Mouse (Mus musculus) small intestine, adult 2 months (tissue): Measurements from ENCODE around the gene Prr13.

Source experiments
- CTCF ChIP-seq: fragments of 200-500 bp; IDR thresholded peaks from 2 replicates; pipeline ENCODE4 v1.5.1; 2012; ENCODE audit warnings: low read depth, mild to moderate bottlenecking, control low read depth, inconsistent platforms, low read length, moderate library complexity, mixed read lengths; ENCODE audit not compliant: insufficient replicate concordance, insufficient read length; ENCODE audit errors: extremely low read depth
- POLR2A ChIP-seq: fragments of 200-500 bp; IDR thresholded peaks from 2 replicates; pipeline ENCODE4 v1.6.1; 2012; ENCODE audit warnings: low read depth, mild to moderate bottlenecking, control low read depth, inconsistent platforms, low read length, moderate library complexity

DNA sequence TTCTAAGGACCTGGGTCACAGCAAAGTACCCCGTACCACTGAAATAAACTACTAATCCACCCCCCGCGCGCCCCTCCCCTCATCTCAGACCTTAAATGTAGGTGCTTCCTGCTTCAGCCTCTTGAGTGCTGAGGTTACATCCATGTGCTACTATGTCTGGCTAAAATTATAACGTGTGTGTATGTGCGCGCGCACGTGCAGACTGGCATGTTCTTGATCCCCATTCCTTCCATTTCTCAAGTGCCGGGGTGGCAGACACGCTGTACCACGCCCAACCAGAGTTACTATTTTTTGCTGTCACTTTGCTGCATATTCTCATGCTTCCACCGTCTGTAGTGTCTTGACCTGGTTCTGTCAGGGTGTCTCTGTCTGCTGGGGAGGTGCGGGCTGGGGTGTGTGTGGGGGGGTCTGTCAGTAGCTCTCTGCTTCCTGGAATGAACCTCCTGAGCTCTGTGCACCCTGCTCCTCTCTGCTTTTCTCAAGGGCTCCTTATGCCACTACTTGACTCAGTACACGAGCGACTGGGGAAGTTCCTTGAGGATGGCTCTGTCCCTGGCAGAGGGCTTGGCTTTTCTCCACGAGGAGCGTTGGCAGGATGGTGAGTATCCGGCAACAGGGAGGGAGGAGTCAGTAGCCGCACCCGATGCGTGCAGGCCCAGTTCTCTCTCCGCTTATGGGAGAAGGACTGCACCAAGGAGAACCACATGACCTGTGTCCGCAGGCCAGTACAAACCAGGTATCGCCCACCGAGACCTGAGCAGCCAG, 7.0 kb upstream of the Prr13 start:
- TF ChIP-seq POLR2A (no peak), CTCF (no peak)
